Mouse (Mus musculus) lung, adult 2 months (tissue): Measurements from ENCODE around the gene Tfip11.

ENCODE experiments used
- CTCF ChIP-seq: fragments of 200-500 bp; IDR thresholded peaks from 2 replicates; pipeline ENCODE4 v1.5.1; 2011; ENCODE audit warnings: mild to moderate bottlenecking, low read length, control low read depth; ENCODE audit not compliant: insufficient read depth
- POLR2A ChIP-seq: fragments of 200-500 bp; IDR thresholded peaks from 2 replicates; pipeline ENCODE4 v1.6.1; 2011; ENCODE audit warnings: low read depth, mild to moderate bottlenecking, control low read depth, low read length, borderline replicate concordance; ENCODE audit errors: extremely low read depth

- no peak for TF ChIP-seq CTCF
- no peak for TF ChIP-seq POLR2A
Measured at GRCm38 (mm10) chr5:112295564-112295963, 30.6 kb upstream of the Tfip11 start.
